Mouse (Mus musculus) erythroid progenitor cell, adult 5-6 weeks (primary cell): ENCODE results near the gene Myo9b. TPM values are rescaled to one million over a fixed set of nuclear protein-coding genes. Genes with fewer than 3 reads are reported as not detected.

Experiments
- ATAC-seq: replicated peaks from 2 replicates; pipeline ENCODE4 v1.8.0; 2016; ENCODE audit warnings: moderate number of reproducible peaks, mild to moderate bottlenecking, moderate TSS enrichment, inconsistent platforms; ENCODE audit not compliant: poor library complexity, low FRiP score, severe bottlenecking
- total RNA-seq, 2 experiments: library from RNA; stranded (forward) in 1 of 2; stranded (reverse) in 1 of 2; fragments of 150-400 nt in 1 of 2; fragments of 186-747, 209-891 nt in 1 of 2; gene quantifications; 2 replicates each; pipeline versions ENCODE4 v1.2.3 to v1.2.4; 2015 to 2017; ENCODE audit warnings: low replicate concordance in 2 of 2

Myo9b gene
- total RNA-seq, 2 experiments from 2014 or later: 23.4 to 29.3 TPM

- no peak for ATAC-seq
Measured at GRCm38 (mm10) chr8:71381421-71381970, 109.0 kb downstream of the Myo9b start, which contains the start of gene Nr2f6. Gene Nr2f6, minus strand, starts transcription at chr8:71381960.

- ATAC-seq: no peak
Measured at GRCm38 (mm10) chr8:71381971-71382961, 109.8 kb downstream of the Myo9b start.

- no peak for ATAC-seq
Measured at GRCm38 (mm10) chr8:71383396-71383795, 110.9 kb downstream of the Myo9b start.

- ATAC-seq: no peak
Measured at GRCm38 (mm10) chr8:71383860-71384259, 111.3 kb downstream of the Myo9b start.

GRCm38 (mm10) chr8:71385212-71385835, 112.8 kb downstream of the Myo9b start:
- no peak; the same call in 1 of the 2 replicates for ATAC-seq

GRCm38 (mm10) chr8:71388267-71388666, 115.8 kb downstream of the Myo9b start:
- ATAC-seq: no peak

GRCm38 (mm10) chr8:71391696-71392095, 119.2 kb downstream of the Myo9b start:
- no peak for ATAC-seq

GRCm38 (mm10) chr8:71392391-71392790, 119.9 kb downstream of the Myo9b start:
- no peak for ATAC-seq

GRCm38 (mm10) chr8:71392871-71393270, 120.4 kb downstream of the Myo9b start:
- no peak for ATAC-seq

- ATAC-seq: no peak
Measured at GRCm38 (mm10) chr8:71394481-71394880, 122.0 kb downstream of the Myo9b start.

- no peak for ATAC-seq
Measured at GRCm38 (mm10) chr8:71395071-71395470, 122.6 kb downstream of the Myo9b start.

GRCm38 (mm10) chr8:71395629-71396028, 123.1 kb downstream of the Myo9b start, which contains the start of gene Ushbp1:
Gene Ushbp1, minus strand, starts transcription at chr8:71395802.
- no peak for ATAC-seq

GRCm38 (mm10) chr8:71396639-71397305, 124.3 kb downstream of the Myo9b start, which contains the start of gene Babam1:
Gene Babam1, plus strand, starts transcription at chr8:71396861.
- peak; percentile 99 for ATAC-seq

- ATAC-seq: no peak
Measured at GRCm38 (mm10) chr8:71397701-71398100, 125.2 kb downstream of the Myo9b start.

- no peak for ATAC-seq
Measured at GRCm38 (mm10) chr8:71400826-71401225, 128.3 kb downstream of the Myo9b start.

- ATAC-seq: no peak
Measured at GRCm38 (mm10) chr8:71401454-71401853, 128.9 kb downstream of the Myo9b start.

- no peak for ATAC-seq
Measured at GRCm38 (mm10) chr8:71402446-71402964, 130.0 kb downstream of the Myo9b start.

- no peak for ATAC-seq
Measured at GRCm38 (mm10) chr8:71403107-71403885, 130.8 kb downstream of the Myo9b start.

GRCm38 (mm10) chr8:71404011-71404410, 131.5 kb downstream of the Myo9b start:
- ATAC-seq: no peak
